Mouse (Mus musculus) G1E (cell line): ENCODE measurements at regions not wholly inside any gene's neighbourhood (a gene's known extent, or its start where the extent isn't known, plus 50 kb on each side); places are given as distances from the start of the nearest gene placed in this dataset.

Source experiments
- ATAC-seq: 2 replicates; pipeline ENCODE4 v1.8.0; 2016; ENCODE audit warnings: mild to moderate bottlenecking; ENCODE audit not compliant: insufficient number of reproducible peaks, poor library complexity, low FRiP score, severe bottlenecking; ENCODE audit errors: extremely low read depth
- DNase-seq: peaks from one replicate; pipeline ENCODE4 v3.0.0; 2012; ENCODE audit warnings: low spot score
- H3K27me3 ChIP-seq: 2 replicates; pipeline ENCODE4 v1.6.1; 2012; ENCODE audit warnings: mild to moderate bottlenecking, low read length, inconsistent platforms; ENCODE audit not compliant: insufficient read depth
- H3K36me3 ChIP-seq: replicated peaks from 2 replicates; pipeline ENCODE3; 2012; ENCODE audit warnings: mild to moderate bottlenecking, inconsistent platforms
- H3K4me1 ChIP-seq: 2 replicates; pipeline ENCODE4 v1.6.1; 2012; ENCODE audit warnings: low read depth, low read length, inconsistent platforms, mixed read lengths; ENCODE audit not compliant: insufficient read depth
- H3K4me3 ChIP-seq: 2 replicates; pipeline ENCODE4 v1.5.1; 2012; ENCODE audit warnings: low read depth, mild to moderate bottlenecking, inconsistent platforms, low read length, moderate library complexity, mixed read lengths
- H3K9me3 ChIP-seq: replicated peaks from 2 replicates; pipeline ENCODE4 v1.6.1; 2012; ENCODE audit warnings: inconsistent platforms
- CTCF ChIP-seq: IDR thresholded peaks from 2 replicates; pipeline ENCODE4 v1.5.1; 2012; ENCODE audit warnings: low read depth, low read length, inconsistent platforms, mixed read lengths
- GATA1 ChIP-seq: IDR thresholded peaks from 2 replicates; pipeline ENCODE4 v1.6.1; 2012; ENCODE audit warnings: borderline replicate concordance, low read length, inconsistent platforms, mixed read lengths
- GATA2 ChIP-seq: IDR thresholded peaks from 2 replicates; pipeline ENCODE4 v1.6.1; 2012; ENCODE audit warnings: low read depth, low read length, inconsistent platforms, borderline replicate concordance
- POLR2AphosphoS5 ChIP-seq: IDR thresholded peaks from 2 replicates; pipeline ENCODE4 v1.6.1; 2012; ENCODE audit warnings: low read depth, low read length, inconsistent platforms; ENCODE audit not compliant: insufficient replicate concordance
- TAL1 ChIP-seq: conservative IDR thresholded peaks from 2 replicates; pipeline ENCODE4 v1.6.1; 2012; ENCODE audit warnings: low read depth, low read length, inconsistent platforms, mixed read lengths

DNA sequence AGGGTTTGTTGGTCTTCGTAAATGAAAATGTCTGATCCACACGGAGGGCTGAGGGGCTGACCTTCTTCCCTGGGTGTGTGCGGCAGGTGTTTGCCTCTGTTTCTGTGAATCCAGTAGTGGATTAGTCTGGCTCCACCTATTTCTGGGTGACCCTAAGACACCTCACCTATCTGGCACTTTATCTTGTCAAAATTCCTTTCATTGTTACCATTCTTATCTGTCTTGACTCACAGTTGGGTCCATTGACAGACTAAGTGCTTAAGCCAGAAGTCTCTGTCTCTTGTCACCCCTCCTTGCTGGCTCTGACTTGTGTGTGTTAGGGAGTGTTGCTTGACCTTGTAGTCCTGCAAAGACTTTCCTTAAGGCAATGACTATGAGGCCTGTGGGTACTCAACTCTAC is 178.1 kb downstream of the Gm19410 start:
- Histone ChIP-seq H3K36me3 (no peaks in the 10 kb centered on the region), H3K4me3 (no peak overlapping the region), H3K4me1 (peaks cover 29% of the 10 kb centered on the region), H3K9me3 (no peaks in the 10 kb centered on the region), H3K27me3 (peaks cover 5% of the 10 kb centered on the region)
- DNase-seq (no peak), ATAC-seq (no peak; the same call in 1 of the 2 replicates)
- TF ChIP-seq CTCF (no peak), GATA2 (no peak), TAL1 (no peak), GATA1 (no peak)

DNA sequence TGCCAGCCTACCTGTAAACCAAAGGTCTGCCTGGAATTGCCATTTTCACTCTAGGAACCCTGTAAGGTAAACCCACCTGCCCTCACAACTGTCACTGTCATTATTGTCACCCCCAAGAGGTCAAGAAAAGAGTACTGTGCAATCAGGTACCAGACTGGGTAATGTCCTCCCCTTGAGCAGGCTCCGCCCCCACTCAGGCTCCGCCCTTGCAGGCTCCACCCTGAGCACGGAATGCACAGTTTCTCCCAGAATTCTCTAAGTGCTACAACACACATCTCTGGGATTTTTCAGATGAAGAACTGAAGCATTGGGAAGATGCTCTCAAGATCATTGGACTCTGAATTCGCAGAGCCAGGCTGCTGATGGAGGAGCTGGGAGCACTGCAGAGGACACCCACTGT is 178.9 kb downstream of the Gm19410 start:
- no peaks in the 10 kb centered on the region for H3K36me3 ChIP-seq
- H3K4me3 ChIP-seq, result no peak overlapping the region
- DNase-seq, result no peak
- ATAC-seq, result no peak
- H3K27me3 ChIP-seq, result peaks cover 8% of the 10 kb centered on the region; the same call in 1 of the 2 replicates
- peaks cover 29% of the 10 kb centered on the region for H3K4me1 ChIP-seq
- no peaks in the 10 kb centered on the region for H3K9me3 ChIP-seq
- TF ChIP-seq GATA1 (no peak), CTCF (no peak), POLR2AphosphoS5 (no peak), TAL1 (no peak), GATA2 (no peak)

DNA sequence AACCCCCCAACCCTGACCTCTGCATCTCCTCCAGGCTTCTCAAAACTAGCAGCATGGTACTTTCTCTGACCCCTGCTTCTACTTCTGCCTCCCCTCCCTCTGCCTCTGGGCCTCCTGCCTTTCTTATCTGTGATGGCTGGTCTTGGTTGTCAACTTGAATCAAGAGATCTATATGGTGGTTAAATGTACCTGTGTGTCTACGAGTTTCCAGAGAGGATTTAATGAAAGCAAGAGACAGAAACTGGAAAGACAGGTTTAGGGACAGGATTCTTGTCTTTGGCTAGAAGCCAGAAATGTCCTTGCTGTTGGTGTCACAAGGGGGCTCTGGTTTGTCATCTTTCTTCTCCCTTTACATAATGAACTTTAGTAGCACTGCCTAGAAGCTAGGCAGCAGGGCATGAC is 180.9 kb downstream of the Gm19410 start:
- no peak for ATAC-seq
- H3K4me3 ChIP-seq, result no peak overlapping the region
- no peak for DNase-seq
- no peaks in the 10 kb centered on the region for H3K36me3 ChIP-seq
- TF ChIP-seq GATA2 (no peak), CTCF (no peak), GATA1 (no peak), POLR2AphosphoS5 (no peak), TAL1 (no peak)
- peaks cover 15% of the 10 kb centered on the region for H3K27me3 ChIP-seq
- peaks cover 32% of the 10 kb centered on the region for H3K4me1 ChIP-seq
- no peaks in the 10 kb centered on the region for H3K9me3 ChIP-seq

DNA sequence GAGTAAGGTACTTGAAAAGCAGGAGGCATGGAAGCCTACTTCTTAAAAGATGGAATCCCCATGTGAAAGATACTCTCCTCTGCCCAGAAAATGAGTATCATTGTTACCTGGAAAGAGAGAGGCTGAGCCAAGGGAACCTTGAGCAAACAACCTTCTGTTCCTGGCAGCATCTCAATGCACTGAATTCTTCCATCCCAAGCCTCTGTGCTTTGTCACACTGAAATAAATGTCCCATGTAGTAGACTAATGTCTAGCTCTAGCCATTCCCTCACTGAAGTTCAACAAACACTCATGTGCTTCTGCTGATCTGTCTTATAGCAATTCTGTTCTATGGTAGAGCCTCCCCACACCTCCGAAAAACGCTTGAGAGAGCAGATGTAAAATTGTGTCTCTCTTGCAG is 182.6 kb downstream of the Gm19410 start:
- Histone ChIP-seq H3K9me3 (no peaks in the 10 kb centered on the region), H3K4me1 (peaks cover 31% of the 10 kb centered on the region), H3K4me3 (no peak overlapping the region), H3K27me3 (peaks cover 15% of the 10 kb centered on the region), H3K36me3 (no peaks in the 10 kb centered on the region)
- DNase-seq (no peak), ATAC-seq (no peak)
- TF ChIP-seq GATA1, result no peak
- no peak for TF ChIP-seq TAL1
- TF ChIP-seq GATA2, result no peak
- TF ChIP-seq POLR2AphosphoS5, result no peak
- TF ChIP-seq CTCF, result no peak

DNA sequence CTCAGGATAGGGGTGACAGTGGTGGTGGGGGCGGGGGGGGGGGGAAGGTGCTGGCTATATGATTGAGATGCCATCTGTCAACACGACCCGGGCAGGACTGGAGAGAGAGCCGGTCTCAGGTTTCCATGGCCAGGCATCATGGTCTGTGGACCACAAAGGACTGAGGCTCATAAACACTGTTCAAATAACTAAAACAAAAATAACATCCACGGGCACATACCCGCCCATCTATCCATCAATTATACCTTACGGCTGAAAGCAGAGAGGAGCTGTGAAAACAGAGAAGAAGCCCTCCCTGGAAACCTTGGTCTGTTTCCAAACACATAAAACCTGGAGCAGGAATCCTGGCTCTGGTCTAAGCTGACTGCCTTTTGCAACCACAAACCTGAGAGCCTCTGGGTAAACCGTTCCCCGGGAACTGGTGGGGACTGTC is 183.2 kb downstream of the Gm19410 start:
- DNase-seq (no peak), ATAC-seq (no peak)
- Histone ChIP-seq H3K4me1 (peaks cover 24% of the 10 kb centered on the region), H3K27me3 (peaks cover 15% of the 10 kb centered on the region), H3K36me3 (no peaks in the 10 kb centered on the region), H3K4me3 (no peak overlapping the region), H3K9me3 (no peaks in the 10 kb centered on the region)
- no peak for TF ChIP-seq TAL1
- TF ChIP-seq GATA1, result no peak
- TF ChIP-seq CTCF, result no peak

DNA sequence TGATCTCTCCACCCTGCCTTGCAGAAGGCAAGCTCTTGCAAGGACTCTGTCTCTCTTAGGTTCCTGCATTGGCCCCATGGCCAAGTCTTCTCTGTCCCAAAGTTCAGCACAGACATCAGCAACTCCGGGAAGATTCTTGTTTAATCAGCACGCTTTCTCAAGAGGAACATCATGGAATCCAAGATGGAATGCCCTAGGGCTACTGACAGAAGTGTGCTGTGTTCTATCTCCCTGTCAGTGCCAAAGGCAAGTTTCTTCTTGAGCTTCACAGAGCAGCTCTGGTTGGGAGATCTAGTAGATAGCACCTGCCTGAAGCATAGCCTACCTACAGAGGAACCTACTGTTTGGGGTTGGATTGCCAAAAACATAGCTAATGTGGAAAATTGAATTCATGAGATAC is 189.9 kb downstream of the Gm19410 start:
- Histone ChIP-seq H3K4me1 (peaks cover 30% of the 10 kb centered on the region), H3K36me3 (no peaks in the 10 kb centered on the region), H3K27me3 (no peaks in the 10 kb centered on the region; the same call in 1 of the 2 replicates), H3K4me3 (no peak overlapping the region), H3K9me3 (no peaks in the 10 kb centered on the region)
- DNase-seq (no peak), ATAC-seq (no peak)
- TF ChIP-seq POLR2AphosphoS5 (no peak), TAL1 (no peak), GATA2 (no peak), GATA1 (no peak), CTCF (no peak)

DNA sequence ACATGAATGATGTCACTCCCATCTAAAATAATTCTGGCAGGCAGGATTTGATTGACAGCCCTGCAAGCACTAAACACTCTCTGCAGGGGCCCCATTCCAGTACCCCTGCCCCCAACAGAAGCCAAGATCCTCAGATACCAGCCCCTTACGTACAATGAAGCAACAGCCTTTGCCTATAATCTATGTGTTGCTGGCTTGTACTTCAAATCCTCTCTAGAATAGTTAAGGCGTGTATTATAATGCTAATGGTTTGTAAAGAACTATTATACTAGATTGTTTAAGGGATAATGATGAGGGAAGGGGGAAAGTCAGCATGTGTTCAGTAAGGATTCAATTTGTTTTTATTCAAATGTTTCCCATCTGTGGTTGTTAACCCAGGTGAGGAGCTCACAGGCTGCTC is 190.7 kb downstream of the Gm19410 start:
- no peak for DNase-seq

More for the DNA sequence above, 190.7 kb downstream of the Gm19410 start:
- Histone ChIP-seq H3K4me1 (peaks cover 37% of the 10 kb centered on the region), H3K4me3 (no peak overlapping the region), H3K36me3 (no peaks in the 10 kb centered on the region), H3K9me3 (no peaks in the 10 kb centered on the region), H3K27me3 (no peaks in the 10 kb centered on the region)
- no peak for ATAC-seq
- TF ChIP-seq POLR2AphosphoS5, result no peak
- TF ChIP-seq TAL1, result no peak
- TF ChIP-seq GATA1, result no peak
